Mouse (Mus musculus) forebrain, embryonic 11.5 days (tissue): ENCODE results near the gene Zc3hav1. TPM values are rescaled to one million over a fixed set of nuclear protein-coding genes. Genes with fewer than 3 reads are reported as not detected.
"Not testable (repeated sequence)": the region's sequence is repeated elsewhere in the genome, so short reads cannot be mapped to it uniquely, and the experiment has no call there.

ENCODE experiments used
- ATAC-seq: fragments of 200-750 bp; cut with Nextera tagmentation; replicated peaks from 2 replicates; pipeline ENCODE4 v1.8.0; 2017; ENCODE audit warnings: moderate TSS enrichment; ENCODE audit not compliant: low FRiP score
- DNase-seq: peaks from one replicate; pipeline ENCODE4 v3.0.0-alpha.2; 2017; ENCODE audit warnings: low spot score
- H3K27ac ChIP-seq: fragments of 300-500 bp; sonication (generic); 2 replicates; pipeline ENCODE4 v1.5.1; 2014; ENCODE audit warnings: low read depth, low read length
- H3K27me3 ChIP-seq: fragments of 300-500 bp; sonication (generic); 2 replicates; pipeline ENCODE4 v1.6.1; 2014; ENCODE audit warnings: mild to moderate bottlenecking, low read length, mixed read lengths; ENCODE audit not compliant: control insufficient read depth, insufficient read depth
- H3K36me3 ChIP-seq: fragments of 300-500 bp; sonication (generic); 2 replicates; pipeline ENCODE4 v1.6.1; 2014; ENCODE audit warnings: mild to moderate bottlenecking, low read length, moderate library complexity, mixed read lengths; ENCODE audit not compliant: control insufficient read depth, insufficient read depth
- H3K4me1 ChIP-seq: fragments of 300-500 bp; sonication (generic); replicated peaks from 2 replicates; pipeline ENCODE4 v1.6.1; 2014; ENCODE audit warnings: low read length, mixed read lengths; ENCODE audit not compliant: control insufficient read depth, insufficient read depth
- H3K4me2 ChIP-seq: fragments of 300-500 bp; sonication (generic); 2 replicates; pipeline ENCODE4 v1.6.1; 2014; ENCODE audit warnings: low read depth, mild to moderate bottlenecking, low read length, moderate library complexity, mixed read lengths; ENCODE audit not compliant: severe bottlenecking
- H3K4me3 ChIP-seq: fragments of 300-500 bp; sonication (generic); 2 replicates; pipeline ENCODE4 v1.5.1; 2014; ENCODE audit warnings: low read depth, low read length
- H3K9ac ChIP-seq: fragments of 300-500 bp; sonication (generic); 2 replicates; pipeline ENCODE4 v1.6.1; 2014; ENCODE audit warnings: low read length
- H3K9me3 ChIP-seq: fragments of 300-500 bp; sonication (generic); 2 replicates; pipeline ENCODE4 v1.6.1; 2016; ENCODE audit warnings: low read length, mixed read lengths; ENCODE audit not compliant: control insufficient read depth
- WGBS: fragments of 180-500 bp; shearing (Covaris S2); extraction: QIAGEN DNeasy Blood & Tissue Kit; methylation state at CpG from one replicate; pipeline ENCODE4 v1.1.7; 2014; 5-methylcytosine and 5-hydroxymethylcytosine counted together
- polyA plus RNA-seq: library from polyadenylated mRNA; unstranded; fragments of >200 nt; fragmentation: Nextera tagmentation; extraction: Ambion mirVana; gene quantifications from 2 replicates; pipeline ENCODE4 v1.2.1, GENCODE M21; 2014

Zc3hav1 gene
- polyA plus RNA-seq, 1 experiment from 2014 or later: 1.7 TPM

- Histone ChIP-seq H3K4me3 (no peak overlapping the region), H3K36me3 (no peaks in the 10 kb centered on the region), H3K9ac (no peak overlapping the region), H3K27me3 (peaks cover 4% of the 10 kb centered on the region), H3K4me2 (no peak overlapping the region), H3K4me1 (no peaks in the 10 kb centered on the region), H3K27ac (no peak overlapping the region), H3K9me3 (no peaks in the 10 kb centered on the region)
- 61% methylated on average over 1 of the region's 1 CpGs for WGBS
- ATAC-seq (no peak), DNase-seq (no peak)
Measured at GRCm38 (mm10) chr6:38361937-38362336, 7.5 kb upstream of the Zc3hav1 start.

GRCm38 (mm10) chr6:38361065-38361464 is 6.7 kb upstream of the Zc3hav1 start:
- Histone ChIP-seq H3K36me3 (no peaks in the 10 kb centered on the region), H3K9me3 (no peaks in the 10 kb centered on the region), H3K27ac (no peak overlapping the region), H3K27me3 (peaks cover 8% of the 10 kb centered on the region), H3K4me2 (no peak overlapping the region), H3K4me1 (no peaks in the 10 kb centered on the region), H3K4me3 (no peak overlapping the region), H3K9ac (no peak overlapping the region)
- WGBS: 92% methylated on average over 4 of the region's 4 CpGs
- ATAC-seq (no peak), DNase-seq (no peak)

- no peak overlapping the region for H3K4me3 ChIP-seq
- H3K9ac ChIP-seq: no peak overlapping the region
- H3K4me2 ChIP-seq: no peak overlapping the region
- no peaks in the 10 kb centered on the region for H3K36me3 ChIP-seq
- no peak for ATAC-seq
- H3K9me3 ChIP-seq: no peaks in the 10 kb centered on the region
- WGBS: 94% methylated on average over 12 of the region's 12 CpGs
- no peak overlapping the region for H3K27ac ChIP-seq
- peaks cover 18% of the 10 kb centered on the region for H3K27me3 ChIP-seq
- no peak for DNase-seq
- H3K4me1 ChIP-seq: no peaks in the 10 kb centered on the region
Measured at GRCm38 (mm10) chr6:38359736-38360499, 5.5 kb upstream of the Zc3hav1 start.

- not testable (repeated sequence) for H3K4me1 ChIP-seq, ATAC-seq, H3K9me3 ChIP-seq, H3K27ac ChIP-seq, H3K4me2 ChIP-seq, DNase-seq, H3K36me3 ChIP-seq, H3K4me3 ChIP-seq, H3K9ac ChIP-seq
- peaks cover 25% of the 10 kb centered on the region for H3K27me3 ChIP-seq
- 89% methylated on average over 10 of the region's 11 CpGs for WGBS
Measured at GRCm38 (mm10) chr6:38359044-38359735, 4.8 kb upstream of the Zc3hav1 start.

GRCm38 (mm10) chr6:38358253-38359027 is 4.0 kb upstream of the Zc3hav1 start:
- Histone ChIP-seq H3K27me3 (peaks cover 32% of the 10 kb centered on the region), H3K4me1 (peaks cover 5% of the 10 kb centered on the region), H3K27ac (no peak overlapping the region), H3K9ac (no peak overlapping the region), H3K4me2 (no peak overlapping the region), H3K9me3 (no peaks in the 10 kb centered on the region), H3K4me3 (no peak overlapping the region), H3K36me3 (no peaks in the 10 kb centered on the region)
- no peak for ATAC-seq
- WGBS: 68% methylated on average over 8 of the region's 8 CpGs
- no peak for DNase-seq

GRCm38 (mm10) chr6:38357603-38358252 is 3.3 kb upstream of the Zc3hav1 start:
- Histone ChIP-seq H3K27me3 (peaks cover 39% of the 10 kb centered on the region), H3K9ac (no peak overlapping the region), H3K4me1 (peaks cover 7% of the 10 kb centered on the region), H3K9me3 (no peaks in the 10 kb centered on the region), H3K27ac (no peak overlapping the region), H3K36me3 (no peaks in the 10 kb centered on the region), H3K4me3 (no peak overlapping the region), H3K4me2 (no peak overlapping the region)
- DNase-seq: no peak
- no peak for ATAC-seq
- WGBS: 27% methylated on average over 5 of the region's 5 CpGs

GRCm38 (mm10) chr6:38356661-38357433 is 2.4 kb upstream of the Zc3hav1 start:
- H3K27ac ChIP-seq, H3K36me3 ChIP-seq, DNase-seq, H3K4me1 ChIP-seq, H3K4me2 ChIP-seq, ATAC-seq, H3K9me3 ChIP-seq, H3K9ac ChIP-seq, H3K4me3 ChIP-seq: not testable (repeated sequence)
- 77% methylated on average over 15 of the region's 15 CpGs for WGBS
- peaks cover 44% of the 10 kb centered on the region for H3K27me3 ChIP-seq

GRCm38 (mm10) chr6:38355862-38356261 is 1.5 kb upstream of the Zc3hav1 start:
- Histone ChIP-seq H3K27me3 (peaks cover 51% of the 10 kb centered on the region), H3K9ac (no peak overlapping the region), H3K4me3 (no peak overlapping the region), H3K4me1 (peaks cover 7% of the 10 kb centered on the region), H3K4me2 (no peak overlapping the region), H3K36me3 (no peaks in the 10 kb centered on the region), H3K27ac (no peak overlapping the region), H3K9me3 (no peaks in the 10 kb centered on the region)
- ATAC-seq (no peak), DNase-seq (no peak)
- 4% methylated on average over 7 of the region's 7 CpGs for WGBS
